Mouse (Mus musculus) CH12.LX (cell line): ENCODE results near the gene Impdh1. TPM values are rescaled to one million over a fixed set of nuclear protein-coding genes. Genes with fewer than 3 reads are reported as not detected.

ENCODE experiments used
- DNase-seq: peaks from one replicate; pipeline ENCODE4 v3.0.0-alpha.2; 2013; ENCODE audit errors: extremely low read depth
- H3K27ac ChIP-seq: 2 replicates; pipeline ENCODE4 v1.5.1; 2012; ENCODE audit warnings: low read depth, mild to moderate bottlenecking, control low read depth, moderate library complexity; ENCODE audit not compliant: insufficient read depth
- H3K27me3 ChIP-seq: replicated peaks from 2 replicates; pipeline ENCODE3; 2012; ENCODE audit warnings: inconsistent platforms
- H3K36me3 ChIP-seq, 2 experiments: replicated peaks in 1 of 2; 2 replicates each; pipeline versions ENCODE3 to v1.6.1; 2012; ENCODE audit warnings: inconsistent platforms in 1 of 2, low read length in 1 of 2, mild to moderate bottlenecking in 1 of 2, mixed read lengths in 1 of 2, moderate library complexity in 1 of 2; ENCODE audit not compliant: control insufficient read depth in 1 of 2, insufficient read depth in 1 of 2
- H3K4me1 ChIP-seq, 2 experiments: 2 replicates each; pipeline ENCODE4 v1.6.1; 2012; ENCODE audit warnings: inconsistent platforms in 1 of 2, moderate library complexity in 1 of 2; ENCODE audit not compliant: insufficient read depth in 2 of 2, control insufficient read depth in 1 of 2
- H3K4me2 ChIP-seq: 2 replicates; pipeline ENCODE4 v1.6.1; 2012; ENCODE audit warnings: low read depth, mild to moderate bottlenecking, control low read depth; ENCODE audit not compliant: poor library complexity, insufficient read depth, severe bottlenecking
- H3K4me3 ChIP-seq, 3 experiments: fragments of 150-350 bp in 1 of 3; sonication (generic) in 1 of 3; replicated peaks in 1 of 3; 2 replicates each; pipeline versions ENCODE3 to v1.5.1; 2011 to 2012; ENCODE audit warnings: low read depth in 2 of 3, low read length in 2 of 3, mild to moderate bottlenecking in 2 of 3, moderate library complexity in 2 of 3, control low read depth in 1 of 3, improper control_type of control experiment in 1 of 3, inconsistent platforms in 1 of 3, mixed read lengths in 1 of 3; ENCODE audit not compliant: poor library complexity in 1 of 3
- H3K79me2 ChIP-seq: replicated peaks from 2 replicates; pipeline ENCODE4 v1.6.1; 2012; ENCODE audit warnings: mild to moderate bottlenecking, moderate library complexity; ENCODE audit not compliant: control insufficient read depth, poor library complexity, insufficient read depth, severe bottlenecking; ENCODE audit errors: extremely low read depth
- H3K9ac ChIP-seq: 2 replicates; pipeline ENCODE4 v1.6.1; 2012; ENCODE audit warnings: low read depth, mild to moderate bottlenecking, control low read depth, moderate library complexity; ENCODE audit not compliant: insufficient read depth
- H3K9me3 ChIP-seq: replicated peaks from 2 replicates; pipeline ENCODE3; 2012; ENCODE audit warnings: low read length, inconsistent platforms, mixed read lengths
- CTCF ChIP-seq, 2 experiments: IDR thresholded peaks in 1 of 2; conservative IDR thresholded peaks in 1 of 2; 2 replicates each; pipeline ENCODE4 v1.5.1; 2011 to 2012; ENCODE audit warnings: low read depth in 2 of 2, low read length in 2 of 2, improper control_type of control experiment in 1 of 2, inconsistent platforms in 1 of 2, mild to moderate bottlenecking in 1 of 2, moderate library complexity in 1 of 2
- E2F4 ChIP-seq: IDR thresholded peaks from 2 replicates; pipeline ENCODE4 v1.6.1; 2011; ENCODE audit warnings: low read depth, low read length, improper control_type of control experiment; ENCODE audit not compliant: insufficient replicate concordance
- ETS1 ChIP-seq: conservative IDR thresholded peaks from 2 replicates; pipeline ENCODE4 v1.6.1; 2012; ENCODE audit warnings: low read depth, mild to moderate bottlenecking, inconsistent platforms, low read length, improper control_type of control experiment, moderate library complexity
- GABPA ChIP-seq: IDR thresholded peaks from 2 replicates; pipeline ENCODE4 v1.6.1; 2012; ENCODE audit warnings: low read depth, low read length, improper control_type of control experiment, inconsistent platforms; ENCODE audit not compliant: insufficient replicate concordance
- HCFC1 ChIP-seq: IDR thresholded peaks from 2 replicates; pipeline ENCODE4 v1.6.1; 2012; ENCODE audit warnings: low read depth, mild to moderate bottlenecking, inconsistent platforms, low read length, improper control_type of control experiment
- IRF4 ChIP-seq: IDR thresholded peaks from 2 replicates; pipeline ENCODE4 v1.6.1; 2014; ENCODE audit warnings: low read depth, mild to moderate bottlenecking, inconsistent platforms, low read length, improper control_type of control experiment
- JUN ChIP-seq: IDR thresholded peaks from 2 replicates; pipeline ENCODE4 v1.6.1; 2011; ENCODE audit warnings: low read depth, mild to moderate bottlenecking, low read length, improper control_type of control experiment, moderate library complexity; ENCODE audit not compliant: insufficient read depth
- JUND ChIP-seq: conservative IDR thresholded peaks from 2 replicates; pipeline ENCODE4 v1.6.1; 2011; ENCODE audit warnings: low read depth, low read length, improper control_type of control experiment
- KAT2A ChIP-seq: IDR thresholded peaks from 2 replicates; pipeline ENCODE4 v1.6.1; 2012; ENCODE audit warnings: low read length, improper control_type of control experiment, inconsistent platforms; ENCODE audit not compliant: insufficient replicate concordance
- MAFK ChIP-seq: IDR thresholded peaks from 2 replicates; pipeline ENCODE4 v1.6.1; 2011; ENCODE audit warnings: low read length, improper control_type of control experiment; ENCODE audit not compliant: insufficient replicate concordance
- NELFE ChIP-seq: IDR thresholded peaks from 2 replicates; pipeline ENCODE4 v1.6.1; 2011; ENCODE audit warnings: low read depth, low read length, improper control_type of control experiment
- PAX5 ChIP-seq: IDR thresholded peaks from 2 replicates; pipeline ENCODE4 v1.6.1; 2012; ENCODE audit warnings: low read length, inconsistent platforms, mixed read lengths
- POLR2A ChIP-seq: IDR thresholded peaks from 2 replicates; pipeline ENCODE4 v1.6.1; 2011; ENCODE audit warnings: low read depth, mild to moderate bottlenecking, improper control_type of control experiment, low read length
- POLR2AphosphoS2 ChIP-seq: IDR thresholded peaks from 2 replicates; pipeline ENCODE4 v1.6.1; 2011; ENCODE audit warnings: low read depth, low read length, improper control_type of control experiment
- RCOR1 ChIP-seq: conservative IDR thresholded peaks from 2 replicates; pipeline ENCODE4 v1.6.1; 2012; ENCODE audit warnings: low read depth, mild to moderate bottlenecking, inconsistent platforms, low read length, improper control_type of control experiment
- SIN3A ChIP-seq: IDR thresholded peaks from 2 replicates; pipeline ENCODE4 v1.6.1; 2012; ENCODE audit warnings: low read length, improper control_type of control experiment, inconsistent platforms
- SMC3 ChIP-seq: IDR thresholded peaks from 2 replicates; pipeline ENCODE4 v1.6.1; 2011; ENCODE audit warnings: low read depth, low read length, improper control_type of control experiment
- TBP ChIP-seq: conservative IDR thresholded peaks from 2 replicates; pipeline ENCODE4 v1.6.1; 2011; ENCODE audit warnings: low read depth, low read length, improper control_type of control experiment
- TCF12 ChIP-seq: IDR thresholded peaks from 2 replicates; pipeline ENCODE4 v1.6.1; 2014; ENCODE audit warnings: low read depth, mild to moderate bottlenecking, inconsistent platforms, low read length, improper control_type of control experiment
- UBTF ChIP-seq: IDR thresholded peaks from 2 replicates; pipeline ENCODE4 v1.6.1; 2012; ENCODE audit warnings: low read depth, mild to moderate bottlenecking, inconsistent platforms, low read length, improper control_type of control experiment, moderate library complexity
- USF1 ChIP-seq: IDR thresholded peaks from 2 replicates; pipeline ENCODE4 v1.6.1; 2014; ENCODE audit warnings: low read depth, mild to moderate bottlenecking, inconsistent platforms, low read length, improper control_type of control experiment
- ZC3H11A ChIP-seq: IDR thresholded peaks from 2 replicates; pipeline ENCODE4 v1.6.1; 2012; ENCODE audit warnings: low read depth, mild to moderate bottlenecking, inconsistent platforms, low read length, improper control_type of control experiment
- ZKSCAN1 ChIP-seq: IDR thresholded peaks from 2 replicates; pipeline ENCODE4 v1.6.1; 2012; ENCODE audit warnings: low read depth, inconsistent platforms, low read length, improper control_type of control experiment, borderline replicate concordance
- ZNF384 ChIP-seq: IDR thresholded peaks from 2 replicates; pipeline ENCODE4 v1.6.1; 2012; ENCODE audit warnings: low read depth, low read length, improper control_type of control experiment, inconsistent platforms
- dilution Hi-C: fragments of 300-500 bp; cut with MboI; formaldehyde crosslinking; loops from 2 replicates; pipeline ENCODE4 v1.14.3; 2020; ENCODE audit warnings: low sequenced_read_pairs; ENCODE audit not compliant: extremely low pct_unique_long_range_greater_than_20kb, extremely low pct_ligation_motif_present
- in situ Hi-C: fragments of 300-500 bp; cut with MboI; formaldehyde crosslinking; loops from 3 replicates; pipeline ENCODE4 v1.14.3; 2019; ENCODE audit warnings: low sequenced_read_pairs, low pct_ligation_motif_present, low pct_unique_long_range_greater_than_20kb, mixed read lengths
- polyA plus RNA-seq: library from polyadenylated mRNA; unstranded; fragments of >175 nt; gene quantifications from 2 replicates; pipeline ENCODE4 v1.2.1, GENCODE M21; 2012; ENCODE audit warnings: low read depth; ENCODE audit not compliant: insufficient read length
- total RNA-seq, 2 experiments: library from RNA; depleted of rRNA; stranded (reverse); fragments of 300-350 nt in 1 of 2; fragments of >200 nt in 1 of 2; gene quantifications; 2 replicates each; pipeline ENCODE4 v1.2.3; 2012 to 2014

Gene Impdh1
- total and polyA plus RNA-seq, 3 experiments: 3.1 to 19.6 (median 14.9) TPM

- in situ Hi-C loops (no loop called here), dilution Hi-C loops (no loop called here)
- peaks cover 0 to 6% of the 10 kb centered on the region in 2 experiments; a peak in 1 of 4 replicates for H3K4me1 ChIP-seq
- no peak for TF ChIP-seq TCF12
- TF ChIP-seq TBP: no peak
- no peak for TF ChIP-seq POLR2AphosphoS2
- TF ChIP-seq ETS1: no peak
- TF ChIP-seq JUN: no peak
- no peak for TF ChIP-seq UBTF
- TF ChIP-seq HCFC1: no peak
- TF ChIP-seq MAFK: no peak
- TF ChIP-seq IRF4: no peak
- no peak for TF ChIP-seq E2F4
- no peak for TF ChIP-seq ZNF384
- TF ChIP-seq GABPA: no peak
- no peak for TF ChIP-seq NELFE
- TF ChIP-seq USF1: no peak
- TF ChIP-seq PAX5: no peak
- no peak for TF ChIP-seq POLR2A
- no peak for TF ChIP-seq SIN3A
- no peak overlapping the region for H3K4me2 ChIP-seq
- no peaks in the 10 kb centered on the region for H3K9me3 ChIP-seq
- H3K9ac ChIP-seq: no peak overlapping the region
- no peak for DNase-seq
- no peaks in the 10 kb centered on the region for H3K79me2 ChIP-seq
- H3K27ac ChIP-seq: no peak overlapping the region
- no peak overlapping the region for H3K4me3 ChIP-seq
- no peaks in the 10 kb centered on the region for H3K36me3 ChIP-seq
- peaks cover 95% of the 10 kb centered on the region for H3K27me3 ChIP-seq
These were observed 41.1 kb downstream of the Impdh1 start for GRCm38 (mm10) chr6:29175113-29175512.

- Histone ChIP-seq H3K36me3 (no peaks in the 10 kb centered on the region), H3K79me2 (no peaks in the 10 kb centered on the region)
- no peak for TF ChIP-seq KAT2A
- no peak for TF ChIP-seq RCOR1
- no peak for TF ChIP-seq TBP
- TF ChIP-seq E2F4: no peak
- TF ChIP-seq ZC3H11A: no peak
- TF ChIP-seq NELFE: no peak
- no peak for TF ChIP-seq MAFK
- no peak for TF ChIP-seq POLR2A
- TF ChIP-seq ZNF384: no peak
- TF ChIP-seq CTCF (conservative IDR thresholded peaks at IDR 0.05 in 1 of 2, IDR thresholded peaks at IDR 0.05 in 1 of 2; ENCODE audit: low read depth in 2 of 2, low read length in 2 of 2): no peak
- no peak for TF ChIP-seq SMC3
- TF ChIP-seq ZKSCAN1: no peak
- no peak for TF ChIP-seq GABPA
- TF ChIP-seq JUND: no peak
- no peak for TF ChIP-seq TCF12
- TF ChIP-seq, all 38 proteins: peak for 0
- dilution Hi-C loops: no loop called here
- in situ Hi-C loops: no loop called here
- Histone ChIP-seq H3K9me3 (no peaks in the 10 kb centered on the region), H3K9ac (no peak overlapping the region), H3K27ac (no peak overlapping the region), H3K4me3 (no peak overlapping the region), H3K27me3 (peaks cover 96% of the 10 kb centered on the region), H3K4me1 (peaks cover 0 to 6% of the 10 kb centered on the region in 2 experiments; a peak in 1 of 4 replicates), H3K4me2 (no peak overlapping the region)
- no peak for DNase-seq
These were observed 41.8 kb downstream of the Impdh1 start for GRCm38 (mm10) chr6:29174368-29174767.
